ENCODE assay signal across 10 mouse cellular contexts in the genomic region with DNA sequence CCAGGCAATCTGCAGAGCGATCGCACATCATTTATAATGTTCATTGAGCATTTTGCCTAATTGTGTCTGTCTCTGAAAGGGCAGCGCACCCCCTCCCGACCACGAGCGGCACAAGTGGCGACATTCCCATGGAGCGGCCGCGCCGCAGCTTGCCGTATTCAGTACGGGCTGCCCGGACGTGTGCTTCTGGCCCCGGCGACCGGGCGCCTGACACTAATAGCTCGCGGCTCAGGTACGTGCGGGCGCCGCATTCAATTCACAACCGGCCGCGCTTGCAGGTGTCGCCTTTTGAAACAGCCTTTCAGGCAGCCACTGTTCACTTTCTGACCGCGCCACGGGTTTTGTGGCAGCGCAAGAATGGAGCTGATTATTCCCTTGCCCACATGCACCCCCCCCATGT. TPM values are rescaled to one million over a fixed set of nuclear protein-coding genes. Genes with fewer than 3 reads are reported as not detected.
A peak's percentile ranks its signal among the peaks of the same experiment; 100 is the strongest.
DNase-seq lines count a peak whose midpoint lies in the region; ATAC-seq and TF ChIP-seq lines count a peak whose summit lies in the region.
"Had no signal": no experiment of that assay in that cellular context is flagged by ENCODE, and none has a peak within 500 bp of the region (broad histone marks: within the 10 kb centered on the region; RNA-seq: fewer than 3 reads in every experiment).

No protein-coding gene starts in this region.

- no peak for TF ChIP-seq CTCF in heart, adult 2 months (IDR thresholded peaks at IDR 0.05)
- no peak for TF ChIP-seq CTCF in ES-Bruce4 (IDR thresholded peaks at IDR 0.05; ENCODE audit: low read depth, low read length)

- H3K36me3 ChIP-seq in heart, embryonic 10.5 days: no peaks in the 10 kb centered on the region
- no peaks in the 10 kb centered on the region for H3K36me3 ChIP-seq in heart, adult 2 months (ENCODE audit: control insufficient read depth, insufficient read depth, low read length)
- no peaks in the 10 kb centered on the region for H3K36me3 ChIP-seq in ES-Bruce4 (ENCODE audit: control insufficient read depth, insufficient read depth, low read length, poor library complexity, severe bottlenecking)
- no peaks in the 10 kb centered on the region for H3K36me3 ChIP-seq in forebrain, embryonic 12.5 days (replicated peaks)
- no peaks in the 10 kb centered on the region for H3K36me3 ChIP-seq in midbrain, embryonic 10.5 days

- no peak overlapping the region for H3K27ac ChIP-seq in heart, embryonic 10.5 days
- H3K27ac ChIP-seq in heart, adult 2 months: no peak overlapping the region
- no peak overlapping the region for H3K27ac ChIP-seq in ES-Bruce4 (ENCODE audit: insufficient read depth, low read length)
- no peak overlapping the region for H3K27ac ChIP-seq in forebrain, embryonic 12.5 days
- no peak overlapping the region for H3K27ac ChIP-seq in midbrain, embryonic 10.5 days (replicated peaks)

- TF ChIP-seq EP300 in heart, adult 2 months (IDR thresholded peaks at IDR 0.05; ENCODE audit: insufficient read depth, low read depth, low read length): no peak
- no peak for TF ChIP-seq EP300 in ES-Bruce4 (IDR thresholded peaks at IDR 0.05; ENCODE audit: insufficient read depth, low read depth, low read length)

- H3K27me3 ChIP-seq in heart, embryonic 10.5 days (ENCODE audit: insufficient read depth, poor library complexity, severe bottlenecking): peaks cover 92% of the 10 kb centered on the region
- peaks cover 19% of the 10 kb centered on the region for H3K27me3 ChIP-seq in heart, adult 2 months (ENCODE audit: control insufficient read depth, insufficient read depth, low read length)
- peaks cover 7% of the 10 kb centered on the region; the same call in 1 of the 2 replicates for H3K27me3 ChIP-seq in ES-Bruce4 (ENCODE audit: control insufficient read depth, insufficient read depth, low read length, poor library complexity, severe bottlenecking)
- H3K27me3 ChIP-seq in forebrain, embryonic 12.5 days: peaks cover 88% of the 10 kb centered on the region
- H3K27me3 ChIP-seq in midbrain, embryonic 10.5 days (ENCODE audit: low read depth, poor library complexity, severe bottlenecking): peaks cover 99% of the 10 kb centered on the region

- H3K4me3 ChIP-seq in heart, embryonic 10.5 days: peak overlapping the region; percentile 44
- no peak overlapping the region for H3K4me3 ChIP-seq in heart, adult 2 months
- H3K4me3 ChIP-seq in ES-Bruce4 (ENCODE audit: low read depth, low read length): peak overlapping the region; percentile 34
- H3K4me3 ChIP-seq in forebrain, embryonic 12.5 days (replicated peaks): peak overlapping the region; percentile 33
- peak overlapping the region; percentile 45 for H3K4me3 ChIP-seq in midbrain, embryonic 10.5 days
- H3K4me3 ChIP-seq: myocyte had no signal

- TF ChIP-seq POLR2A in heart, adult 2 months (IDR thresholded peaks at IDR 0.05; ENCODE audit: insufficient read depth, low read depth, low read length): no peak
- no peak for TF ChIP-seq POLR2A in ES-Bruce4 (IDR thresholded peaks at IDR 0.05; ENCODE audit: insufficient read depth, low read length)

- DNase-seq in heart, embryonic 10.5 days (ENCODE audit: low spot score): peak; percentile 71
- no peak for DNase-seq in heart, adult 2 months
- no peak for DNase-seq in midbrain, embryonic 10.5 days (ENCODE audit: low spot score)
- no peak for DNase-seq in adrenal gland, postnatal 4 days (ENCODE audit: low spot score in 2 of 2)
- DNase-seq in urinary bladder, postnatal 10 days (ENCODE audit: low spot score): no peak
- DNase-seq in adrenal gland, postnatal 14 days: no peak

- H3K4me2 ChIP-seq in forebrain, embryonic 12.5 days: peak overlapping the region; percentile 51

- no peak overlapping the region for H3K9ac ChIP-seq in heart, adult 2 months (ENCODE audit: low read depth, low read length)
- peak overlapping the region; percentile 24 for H3K9ac ChIP-seq in ES-Bruce4 (ENCODE audit: low read depth, poor library complexity, severe bottlenecking)
- no peak overlapping the region for H3K9ac ChIP-seq in forebrain, embryonic 12.5 days

- H3K9me3 ChIP-seq in heart, embryonic 10.5 days: no peaks in the 10 kb centered on the region
- H3K9me3 ChIP-seq in ES-Bruce4 (replicated peaks; ENCODE audit: control insufficient read depth, insufficient read depth, low read length, poor library complexity, severe bottlenecking): no peaks in the 10 kb centered on the region
- no peaks in the 10 kb centered on the region; the same call in 1 of the 2 replicates for H3K9me3 ChIP-seq in forebrain, embryonic 12.5 days
- no peaks in the 10 kb centered on the region for H3K9me3 ChIP-seq in midbrain, embryonic 10.5 days (replicated peaks)

- peaks cover 19% of the 10 kb centered on the region for H3K4me1 ChIP-seq in heart, embryonic 10.5 days
- H3K4me1 ChIP-seq in heart, adult 2 months (ENCODE audit: control insufficient read depth, insufficient read depth, low read length): no peaks in the 10 kb centered on the region
- H3K4me1 ChIP-seq in ES-Bruce4 (ENCODE audit: control insufficient read depth, insufficient read depth, low read length): no peaks in the 10 kb centered on the region
- H3K4me1 ChIP-seq in forebrain, embryonic 12.5 days: peaks cover 21% of the 10 kb centered on the region
- H3K4me1 ChIP-seq in midbrain, embryonic 10.5 days: peaks cover 26% of the 10 kb centered on the region

- intact Hi-C loops in heart, adult 2 months (cut with DNase I): no loop called here

- ATAC-seq in forebrain, embryonic 12.5 days (ENCODE audit: low FRiP score): peak; percentile 57

- no peaks in the 10 kb centered on the region for H3K79me2 ChIP-seq in heart, adult 2 months (replicated peaks; ENCODE audit: control insufficient read depth, insufficient read depth, low read length)

- WGBS in heart, embryonic 10.5 days: under 1% methylated on average over 33 of the region's 33 CpGs
- WGBS in heart, adult 2 months: 2% methylated on average over 33 of the region's 33 CpGs
- under 1% methylated on average over 33 of the region's 33 CpGs for WGBS in forebrain, embryonic 12.5 days
- under 1% methylated on average over 33 of the region's 33 CpGs for WGBS in midbrain, embryonic 10.5 days

RNA-seq across cellular contexts. Expression of a gene that starts 14.7 kb away (rescaled TPM):
- not detected in 2 replicates for polyA plus RNA-seq in heart, embryonic 10.5 days (2016; fragmentation: Nextera tagmentation; extraction: Ambion mirVana)
- not detected for total RNA-seq in heart, adult 2 months (2021)
- polyA plus RNA-seq in heart, adult 2 months (2012; rRNA removed): not detected in 2 replicates
- not detected in 2 replicates for polyA plus RNA-seq in ES-Bruce4 (2011; ENCODE audit: insufficient read depth, insufficient read length, low read depth, missing spikeins)
- polyA plus RNA-seq in forebrain, embryonic 12.5 days (2016; fragmentation: Nextera tagmentation; extraction: Ambion mirVana): 0.51 and 0.78 TPM in 2 replicates
- 0.20 and 0.69 TPM in 2 replicates for polyA plus RNA-seq in midbrain, embryonic 10.5 days (2016; fragmentation: Nextera tagmentation; extraction: Ambion mirVana)
- 1 to 10 TPM in 1 of 2 experiments, not detected in 1; 1.0 TPM for total RNA-seq in adrenal gland, postnatal 4 days (2021)
- not detected in 2 replicates for total RNA-seq in adrenal gland, postnatal 14 days (2021)
- total RNA-seq: adrenal gland, postnatal 10 days had no signal
- polyA plus RNA-seq: myocyte had no signal

RNA-seq across cellular contexts. Expression of a gene that starts 59.5 kb away (rescaled TPM):
- polyA plus RNA-seq in heart, embryonic 10.5 days (2016; fragmentation: Nextera tagmentation; extraction: Ambion mirVana): 23.9 and 29.6 TPM in 2 replicates
- 10 to 100 TPM; 52.8 to 64.0 TPM for total RNA-seq in heart, adult 2 months (2021)
- polyA plus RNA-seq in heart, adult 2 months (2012; rRNA removed): 76.9 and 116 TPM in 2 replicates
- polyA plus RNA-seq in ES-Bruce4 (2011; ENCODE audit: insufficient read depth, insufficient read length, low read depth, missing spikeins): 5.3 and 5.8 TPM in 2 replicates
- polyA plus RNA-seq in forebrain, embryonic 12.5 days (2016; fragmentation: Nextera tagmentation; extraction: Ambion mirVana): 10.3 and 11.1 TPM in 2 replicates
- 14.5 and 16.8 TPM in 2 replicates for polyA plus RNA-seq in midbrain, embryonic 10.5 days (2016; fragmentation: Nextera tagmentation; extraction: Ambion mirVana)
- 10 to 100 TPM; 20.7 to 22.4 TPM for total RNA-seq in adrenal gland, postnatal 4 days (2021)
- total RNA-seq in adrenal gland, postnatal 14 days (2021): 29.9 and 31.1 TPM in 2 replicates
